Mouse (Mus musculus): ENCODE data around the gene Metrn.
A peak's percentile ranks its signal among the peaks of the same experiment; 100 is the strongest.

Metrn gene

DNA sequence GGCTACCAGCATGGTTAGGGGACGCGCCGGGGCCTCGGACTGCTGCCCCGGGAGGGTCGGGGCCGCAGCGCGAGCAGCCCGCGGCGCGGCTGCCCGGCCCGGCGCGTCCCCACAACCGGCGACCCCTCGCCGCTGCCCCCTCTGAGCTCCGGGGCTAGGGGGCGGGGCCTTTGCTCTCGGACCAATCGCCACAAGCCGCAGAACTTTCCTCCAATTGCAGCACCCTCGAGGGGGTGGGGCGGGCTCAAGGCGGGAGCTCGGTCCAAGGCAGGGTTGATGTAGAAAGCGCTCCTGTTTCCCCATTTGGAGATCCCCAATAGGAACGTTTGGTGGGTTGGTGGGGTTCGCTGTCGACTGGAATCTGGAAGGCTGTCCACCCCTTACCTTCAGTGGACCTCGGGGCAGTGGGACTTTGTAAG, at the start of gene Metrn:
Gene Metrn, minus strand, starts transcription at position 186 of the 419 bp plus-strand sequence.
- DNase-seq (ENCODE audit: low read depth, low spot score): peak; percentile 87

DNA sequence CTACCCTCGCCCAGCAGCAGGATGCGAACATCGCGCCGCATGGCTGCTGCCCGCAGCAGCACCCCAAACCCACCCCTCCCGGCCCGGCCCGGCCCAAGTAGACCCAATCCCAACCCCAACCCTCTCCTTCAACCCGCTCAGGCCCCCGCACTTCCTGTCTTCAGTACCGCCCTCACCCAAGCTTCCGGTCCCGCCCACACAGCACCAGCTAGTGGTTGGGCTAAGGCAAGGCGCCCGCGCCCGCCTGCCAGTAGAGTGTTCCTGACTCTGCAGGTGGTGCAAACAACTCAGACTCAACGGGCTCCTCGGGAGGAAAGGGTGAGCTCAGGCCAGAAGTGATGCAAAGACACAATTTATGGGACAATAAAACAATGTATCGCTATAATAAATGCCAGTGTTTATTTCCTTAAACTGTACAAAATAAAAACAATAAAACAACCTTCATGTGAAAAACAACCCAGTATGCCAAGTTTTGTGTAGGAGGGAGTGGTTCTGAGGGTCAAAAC, 47.5 kb upstream of the Metrn start, which contains the start of gene Rhot2:
Gene Rhot2, minus strand, starts transcription at position 456 of the 506 bp plus-strand sequence.
- DNase-seq (ENCODE audit: low read depth, low spot score): peak; percentile 97

DNA sequence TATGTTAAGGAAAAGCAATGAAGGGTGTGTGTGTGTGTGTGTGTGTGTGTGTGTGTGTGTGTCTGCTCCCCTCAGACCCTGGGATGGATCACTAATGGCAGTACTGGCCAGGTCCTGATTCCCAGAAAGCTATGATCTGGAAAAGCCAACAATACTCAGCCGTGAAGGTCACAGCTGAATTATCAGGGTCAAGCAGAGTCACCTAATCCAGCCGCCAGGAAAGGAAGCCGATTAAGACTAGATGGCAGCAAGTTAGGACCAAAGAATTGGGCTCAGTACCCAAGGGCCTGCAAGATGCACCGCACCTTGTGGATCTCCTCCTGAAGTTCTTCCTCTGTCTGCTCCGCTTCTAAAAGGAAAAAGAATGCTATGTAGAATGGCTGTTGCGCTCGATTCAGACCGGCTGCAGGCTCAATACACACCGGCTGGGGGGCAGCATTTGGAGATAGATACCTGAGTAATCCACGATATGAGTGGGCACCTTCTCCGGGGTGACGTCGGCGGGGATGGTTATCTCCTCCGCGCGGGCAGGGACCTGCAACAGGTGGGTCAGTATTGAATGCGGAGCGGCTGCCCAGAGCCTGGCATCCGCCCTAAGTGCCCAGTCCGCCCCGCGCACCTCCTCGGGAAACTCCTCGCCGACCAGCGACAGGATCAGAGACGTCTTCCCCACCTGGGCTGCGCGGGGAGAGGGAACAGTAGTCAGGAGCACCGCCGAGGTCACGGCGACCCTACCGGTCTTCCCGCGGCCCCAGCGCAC, 46.9 kb upstream of the Metrn start:
- no peak for DNase-seq (ENCODE audit: low read depth, low spot score)

DNA sequence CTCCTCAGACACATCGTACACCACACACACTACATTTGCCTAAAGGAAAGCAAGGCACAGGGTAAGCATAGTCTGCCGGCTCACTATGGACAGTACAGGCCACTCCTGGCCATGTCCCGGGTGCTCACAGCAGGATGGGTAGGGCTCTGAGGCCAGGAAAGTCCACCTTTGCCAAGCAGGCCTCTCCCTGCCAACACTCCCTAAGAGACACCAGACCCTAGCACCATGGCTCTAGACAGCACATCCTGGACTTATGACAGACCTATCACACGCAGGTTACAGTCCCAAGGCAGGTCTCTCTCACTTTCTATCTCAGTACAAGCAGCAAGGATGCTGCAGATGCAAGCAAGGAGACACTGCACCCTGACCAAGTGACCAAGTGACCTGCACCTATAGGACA, 46.2 kb upstream of the Metrn start:
- no peak for DNase-seq (ENCODE audit: low read depth, low spot score)

DNA sequence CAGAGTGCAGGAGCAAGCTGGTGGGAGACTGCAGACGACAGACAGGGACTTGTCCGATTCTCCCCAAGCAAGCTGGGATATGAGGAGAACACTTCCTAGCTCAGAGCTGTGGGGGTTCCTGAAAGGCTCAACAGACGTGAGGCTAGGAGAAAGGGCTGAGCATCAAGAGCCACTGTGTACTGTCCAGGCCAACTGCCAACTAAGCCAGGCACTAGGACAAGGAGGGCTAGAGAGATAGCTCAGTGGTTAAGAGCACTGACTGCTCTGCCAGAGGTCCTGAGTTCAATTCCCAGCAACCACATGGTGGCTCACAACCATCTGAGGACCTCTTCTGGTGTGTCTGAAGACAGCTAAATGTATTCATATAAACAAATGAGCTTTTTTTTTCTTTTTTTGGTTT, 45.6 kb upstream of the Metrn start:
- no peak for DNase-seq (ENCODE audit: low read depth, low spot score)

DNA sequence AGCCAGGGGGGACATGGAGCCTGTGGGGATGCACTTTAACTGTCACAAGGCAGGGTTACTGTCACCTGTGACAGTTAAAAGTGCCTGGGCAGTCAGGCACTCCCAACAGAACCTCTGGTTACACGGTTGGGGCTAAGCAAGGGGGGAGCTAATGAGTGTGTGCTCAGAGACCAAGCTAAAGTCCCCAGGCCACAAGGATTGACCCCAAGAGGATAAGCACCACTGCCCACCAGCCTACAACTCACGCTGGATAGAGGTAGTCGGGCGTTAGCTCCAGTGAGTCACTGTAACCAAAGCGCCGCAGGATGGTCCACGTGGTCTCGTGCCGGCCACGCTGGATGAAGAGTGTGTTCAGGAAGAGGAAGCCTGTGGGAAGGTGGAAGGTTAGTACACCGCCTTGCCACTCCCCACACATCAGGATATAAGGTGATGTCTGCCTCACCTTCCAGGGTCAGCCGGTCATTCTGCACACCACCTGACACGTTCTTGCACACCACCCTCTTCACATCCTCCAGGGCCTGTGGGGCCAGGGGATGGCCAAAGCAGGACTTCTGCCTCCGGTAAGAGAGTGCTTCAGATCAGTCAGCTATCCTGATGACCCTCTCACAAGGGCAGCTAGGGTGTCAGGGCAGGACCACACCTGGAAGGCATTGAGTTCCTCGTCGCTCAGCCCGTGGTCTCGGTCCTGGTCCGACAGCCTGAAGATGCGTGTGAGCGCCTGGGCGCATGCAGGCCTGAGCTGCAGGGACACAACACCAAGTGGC, 44.4 kb upstream of the Metrn start, which contains the start of gene Gm20683:
Gene Gm20683, minus strand, starts transcription at position 647 of the 764 bp plus-strand sequence.
- DNase-seq (ENCODE audit: low read depth, low spot score): no peak

DNA sequence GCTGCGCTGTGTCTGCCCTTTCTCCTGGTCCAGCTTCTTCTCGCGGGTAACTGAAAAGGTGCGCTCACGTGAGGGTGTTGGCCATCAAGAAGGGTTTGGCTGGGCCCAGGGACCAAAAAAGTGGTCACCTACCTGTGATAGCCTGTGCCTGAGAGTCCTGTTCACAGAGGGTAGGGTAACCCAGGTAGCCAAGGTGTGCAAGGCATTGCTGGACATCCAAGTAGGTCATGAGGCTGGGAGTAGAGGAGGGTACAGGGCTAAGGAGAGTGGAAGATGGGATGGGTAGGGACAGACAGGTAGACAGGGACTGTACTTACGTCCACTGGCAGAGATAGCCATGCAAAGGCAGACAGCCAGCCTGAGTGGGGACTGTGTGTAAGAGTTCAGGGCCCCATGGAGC, 43.6 kb upstream of the Metrn start:
- DNase-seq (ENCODE audit: low read depth, low spot score): no peak

DNA sequence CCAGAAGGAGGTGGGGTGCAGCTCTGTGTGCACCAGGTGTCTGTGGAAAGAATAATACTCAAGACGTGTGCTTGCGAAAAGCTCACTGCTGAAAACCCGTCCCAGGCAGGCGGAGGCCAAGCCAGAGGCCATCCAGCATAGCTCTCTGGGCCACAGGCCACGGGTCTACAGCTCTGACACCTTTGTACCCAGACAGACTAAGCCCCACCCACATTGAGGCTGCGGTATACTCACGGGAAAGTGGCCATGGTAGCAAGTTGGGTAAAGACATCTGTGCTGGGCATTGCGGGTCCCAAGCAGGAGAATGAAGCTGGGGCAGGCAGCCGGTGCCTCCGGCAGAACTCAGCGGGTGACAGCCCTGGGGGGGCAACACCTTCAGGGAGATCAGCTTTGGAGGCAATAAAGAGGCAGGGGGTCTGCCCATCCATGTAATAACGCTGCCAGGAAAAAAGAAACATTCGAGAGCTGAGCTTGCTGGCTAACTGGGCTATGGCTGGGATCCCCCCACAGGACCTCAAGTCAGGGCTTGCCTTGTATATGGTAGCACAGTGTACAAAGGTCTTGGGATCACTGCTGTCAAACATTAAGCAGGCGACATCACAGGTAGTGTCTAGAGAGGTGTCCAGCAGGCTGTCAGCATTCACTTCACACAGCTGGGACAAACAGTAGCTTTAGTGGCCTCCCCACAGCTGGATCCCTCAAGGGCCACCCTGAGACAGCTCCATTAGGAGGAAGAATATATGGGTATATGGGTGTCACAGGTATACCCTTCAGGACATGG, 42.7 kb upstream of the Metrn start:
- no peak for DNase-seq (ENCODE audit: low read depth, low spot score)

DNA sequence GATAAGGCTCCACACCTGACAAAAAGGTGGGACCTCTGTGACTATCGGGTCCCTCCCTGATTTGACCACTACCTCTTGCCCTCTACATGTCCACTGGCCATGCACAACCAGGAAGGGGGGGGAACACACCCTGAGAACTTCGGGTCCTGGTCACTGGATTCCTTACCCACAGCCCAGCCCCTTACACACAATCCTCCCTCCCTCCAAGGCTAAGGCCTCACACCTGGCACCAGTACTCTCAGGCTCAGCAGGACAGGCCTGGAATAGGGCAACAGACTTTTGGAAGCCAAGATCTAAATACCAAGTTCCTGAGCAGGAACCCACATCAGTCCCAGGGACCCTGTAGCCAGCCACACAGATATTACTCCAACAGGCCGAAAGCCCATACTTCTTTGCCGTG, 42.0 kb upstream of the Metrn start:
- DNase-seq (ENCODE audit: low read depth, low spot score): no peak

DNA sequence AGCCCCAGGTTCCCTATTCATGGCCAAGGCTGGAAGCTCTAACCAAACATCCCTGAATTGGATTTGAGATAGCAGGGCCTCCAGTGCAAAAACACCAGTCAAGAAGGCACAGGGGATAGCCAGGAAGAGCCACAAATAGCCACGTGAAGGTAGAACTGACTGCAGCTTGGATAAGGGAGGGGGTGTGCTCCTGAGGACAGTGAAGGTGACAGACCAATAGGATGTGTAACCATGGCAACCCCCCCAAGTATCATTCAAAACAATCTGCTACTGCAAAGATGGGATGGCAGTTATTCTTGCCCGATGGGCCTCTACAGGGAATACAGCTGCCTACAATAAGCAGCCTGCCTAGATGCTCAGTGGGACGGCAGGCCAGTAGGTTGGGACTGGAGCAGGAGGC, 40.6 kb upstream of the Metrn start:
- no peak for DNase-seq (ENCODE audit: low read depth, low spot score)

DNA sequence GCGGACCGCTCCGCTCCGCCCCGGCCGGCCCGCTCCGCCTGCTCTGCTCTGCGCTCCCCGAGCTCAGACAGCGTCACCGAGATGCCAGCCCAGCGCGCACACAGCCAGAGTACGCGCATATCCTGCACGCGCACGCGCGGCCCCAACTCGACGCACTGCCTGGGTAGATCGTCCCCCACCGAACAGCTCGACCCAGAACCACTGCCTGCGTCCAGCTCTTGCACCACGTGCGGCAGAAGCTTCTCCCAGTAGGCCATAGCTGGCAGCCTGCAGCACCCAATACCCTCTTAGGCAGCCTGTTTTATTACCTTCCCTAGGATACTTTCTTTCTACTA, 40.1 kb upstream of the Metrn start, which contains the start of gene Rhbdl1:
Gene Rhbdl1, minus strand, starts transcription at position 220 of the 335 bp plus-strand sequence.
- DNase-seq (ENCODE audit: low read depth, low spot score): peak; percentile 62

DNA sequence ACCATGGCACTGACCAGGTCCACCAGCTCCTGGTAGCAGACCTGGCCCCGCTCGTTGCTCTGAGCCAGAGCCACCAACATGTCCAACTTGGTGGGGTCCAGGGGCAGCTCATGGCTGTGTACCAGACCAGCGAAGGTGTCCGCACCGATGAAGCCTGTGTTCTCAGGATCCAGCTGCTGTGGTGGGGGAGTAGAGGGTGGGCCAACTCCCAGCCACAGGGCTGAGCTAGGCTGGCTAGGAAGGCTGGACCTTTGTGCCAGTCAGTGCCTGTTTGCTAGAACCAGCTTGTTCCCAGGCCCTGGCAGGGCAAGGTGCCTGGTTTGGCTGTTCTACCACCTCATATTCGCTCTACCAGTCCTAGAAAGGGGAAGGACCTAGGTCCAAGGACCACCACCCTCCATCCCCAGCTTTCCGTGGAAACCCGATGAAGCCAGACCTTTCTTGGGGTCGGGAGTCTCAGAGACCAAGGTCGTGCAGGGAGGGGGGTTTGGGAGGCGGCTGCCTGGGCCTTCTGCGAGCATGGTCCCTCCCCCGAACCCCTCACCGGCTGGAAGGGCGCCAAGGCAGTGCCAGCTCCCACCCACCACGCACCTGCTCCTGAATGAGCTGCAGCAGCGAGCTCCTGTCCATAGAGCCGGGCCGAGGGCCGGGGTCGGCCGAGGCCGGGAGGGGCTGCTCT, 39.6 kb upstream of the Metrn start:
- DNase-seq (ENCODE audit: low read depth, low spot score): no peak

DNA sequence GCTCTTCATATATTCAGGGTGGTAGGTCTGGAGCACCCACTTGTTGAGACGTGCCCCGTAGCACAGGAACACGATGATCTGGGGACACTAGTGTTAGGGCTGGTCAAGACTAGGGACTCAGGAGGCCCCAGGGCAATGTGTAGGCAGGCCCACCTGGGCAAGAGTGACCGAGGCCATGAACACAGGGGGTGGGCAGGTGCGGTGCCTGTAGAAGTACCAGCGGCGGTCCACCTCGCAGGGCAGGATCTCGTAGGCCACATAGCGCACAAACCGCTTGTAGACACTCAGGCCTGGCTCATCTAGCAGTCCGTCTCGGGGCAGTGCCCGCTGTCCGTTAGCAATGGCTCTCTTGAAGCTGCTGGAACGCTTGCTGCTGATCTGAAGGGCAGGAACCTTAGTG, 38.9 kb upstream of the Metrn start:
- DNase-seq (ENCODE audit: low read depth, low spot score): no peak

DNA sequence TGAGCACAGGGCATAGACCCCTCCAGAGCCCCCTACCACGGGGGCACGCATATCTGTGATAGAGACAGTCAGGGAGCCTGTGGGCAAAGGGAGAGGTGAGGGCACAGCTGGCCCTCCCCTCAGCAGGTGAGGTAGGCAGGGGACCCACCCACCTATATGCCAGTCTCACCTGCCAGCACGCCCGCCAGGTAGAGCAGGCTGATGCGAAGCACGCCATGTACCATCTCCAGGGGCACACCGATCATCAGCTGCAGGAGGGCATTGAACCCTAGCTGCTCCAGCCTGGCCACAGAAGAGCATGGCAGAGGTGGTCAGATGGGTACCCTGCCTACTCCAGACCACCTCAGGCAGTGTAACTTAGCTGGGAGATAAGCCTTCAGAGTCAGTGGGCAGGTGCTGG, 38.4 kb upstream of the Metrn start:
- DNase-seq (ENCODE audit: low read depth, low spot score): no peak

DNA sequence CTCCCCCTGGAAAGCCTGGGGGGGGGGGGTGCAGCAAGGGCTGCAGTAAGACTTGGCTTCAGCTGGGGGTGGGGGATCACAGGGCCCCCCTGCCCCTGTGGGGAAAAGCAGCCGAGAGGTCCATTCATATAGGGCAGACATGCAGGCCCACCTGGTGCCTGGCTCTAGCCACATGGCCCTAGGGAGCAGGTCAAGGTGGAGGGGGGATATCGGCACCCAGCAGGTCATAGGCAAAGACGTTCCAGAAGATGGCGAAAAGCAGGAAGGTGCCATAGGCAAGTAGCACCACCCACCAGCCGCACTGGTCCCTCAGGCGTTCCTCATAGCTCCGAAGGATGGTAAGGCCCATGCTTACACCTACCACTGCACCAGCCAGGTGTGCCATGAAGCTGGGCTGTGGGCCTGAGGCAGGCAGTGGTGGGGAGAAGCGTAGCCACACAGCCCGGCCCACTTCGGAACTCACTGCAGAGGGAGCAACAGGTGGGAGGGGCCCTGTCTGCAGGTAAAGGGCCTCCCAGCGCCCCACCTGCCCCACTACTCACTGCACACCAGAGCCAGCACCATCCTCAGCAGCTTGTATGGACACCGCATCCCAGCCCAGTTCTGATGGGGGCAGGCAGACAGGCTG, 37.8 kb upstream of the Metrn start:
- no peak for DNase-seq (ENCODE audit: low read depth, low spot score)

DNA sequence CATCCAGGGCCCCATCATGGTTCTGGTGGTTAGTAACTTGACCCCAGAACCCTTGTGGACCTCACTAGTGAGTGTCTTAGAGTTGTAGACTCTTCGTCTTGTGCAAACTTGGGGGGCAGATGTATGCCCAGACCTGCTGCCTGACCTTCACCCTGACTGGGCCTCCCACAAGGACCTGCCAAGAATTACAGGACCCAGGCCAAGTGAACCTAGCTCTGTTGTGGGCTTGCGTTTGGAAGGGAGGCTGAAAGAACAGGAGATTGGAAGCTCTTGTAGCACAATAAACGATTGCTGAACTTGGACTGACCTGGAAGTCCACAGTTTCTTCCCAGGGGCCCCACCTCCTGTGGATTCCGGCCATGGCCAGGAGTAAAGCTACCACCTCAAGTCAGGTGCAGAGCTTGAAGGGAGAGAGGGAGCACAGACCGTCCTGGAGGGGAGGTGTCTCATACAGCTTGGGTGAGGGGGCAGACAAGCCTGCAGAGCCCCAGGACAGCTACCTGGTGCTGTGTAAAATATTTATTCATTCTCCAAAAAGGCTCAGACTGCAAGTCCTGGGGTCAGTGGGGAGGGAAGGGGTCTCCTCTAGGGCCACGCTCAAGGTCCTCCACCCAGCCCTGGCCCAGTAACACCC, 37.1 kb upstream of the Metrn start:
- DNase-seq (ENCODE audit: low read depth, low spot score): no peak

DNA sequence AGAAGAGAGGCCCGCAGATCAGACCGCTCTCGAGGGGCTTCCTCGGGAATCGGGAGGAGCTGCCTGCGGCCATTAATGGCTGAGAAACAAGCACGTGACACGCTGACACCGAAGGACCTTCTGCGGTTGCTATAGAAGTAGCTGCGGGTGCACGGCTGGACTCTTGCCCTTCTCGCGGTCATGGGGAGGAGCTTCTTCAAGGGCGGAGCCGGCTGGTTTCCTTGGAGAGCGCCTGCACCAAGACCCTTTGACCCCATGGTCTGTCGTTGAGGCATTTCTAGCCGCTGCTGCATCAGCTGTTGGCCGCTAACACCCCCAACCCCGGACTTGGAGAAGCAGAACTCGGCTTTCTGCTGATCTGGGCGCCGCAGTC, 36.3 kb upstream of the Metrn start, which contains the start of gene Stub1:
Gene Stub1, minus strand, starts transcription at position 114 of the 373 bp plus-strand sequence.
- DNase-seq (ENCODE audit: low read depth, low spot score): peak; percentile 64

DNA sequence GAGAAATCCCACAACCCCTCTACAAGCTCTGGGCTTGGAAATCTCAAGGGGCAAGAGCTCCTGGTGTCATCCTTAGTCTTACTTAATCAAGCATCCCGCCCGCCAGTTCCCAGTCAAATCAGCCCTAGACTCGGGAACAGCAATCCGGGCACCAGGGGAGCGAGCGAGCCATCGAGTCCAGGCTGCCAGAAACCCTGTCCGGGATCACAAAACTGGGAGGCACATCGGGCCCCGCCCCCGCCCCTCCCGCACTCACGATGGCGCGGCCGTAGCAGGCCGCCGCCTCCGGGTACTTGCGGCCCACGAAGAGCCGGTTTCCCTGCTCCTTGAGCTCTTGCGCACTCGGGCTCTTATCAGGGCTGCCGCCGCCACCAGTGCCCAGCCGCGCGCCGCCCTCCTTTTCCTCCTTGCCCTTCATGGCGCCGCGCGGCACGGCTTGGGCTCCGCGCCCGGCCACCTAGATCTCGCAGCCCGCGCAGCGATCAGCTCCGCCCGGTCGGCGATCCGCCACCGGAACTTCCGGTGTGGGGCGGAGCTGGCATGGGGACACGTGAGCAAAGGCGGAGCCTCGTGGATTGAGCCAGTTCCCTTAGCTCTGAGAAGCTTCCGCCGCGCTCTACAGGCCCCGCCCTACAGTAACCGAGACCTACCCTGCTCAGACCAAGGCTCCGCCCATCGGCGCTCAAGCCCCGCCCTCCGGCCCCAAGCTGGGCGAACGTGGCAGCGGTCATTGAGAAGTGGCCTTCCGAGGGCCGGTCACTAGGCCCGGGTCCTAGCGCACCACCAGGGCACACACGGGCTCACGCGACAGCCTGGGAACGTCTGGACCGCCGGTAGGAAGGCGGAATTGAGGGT, 35.7 kb upstream of the Metrn start:
- peak; percentile 98 for DNase-seq (ENCODE audit: low read depth, low spot score)

All from CD4-positive, CD25-positive, alpha-beta regulatory T cell, adult 2 months (primary cell).